Mouse (Mus musculus) midbrain, embryonic 11.5 days (tissue): ENCODE measurements around the gene 9530053A07Rik. TPM values are rescaled to one million over a fixed set of nuclear protein-coding genes. Genes with fewer than 3 reads are reported as not detected.

Source experiments
- ATAC-seq: fragments of 200-750 bp; cut with Nextera tagmentation; 2 replicates; pipeline ENCODE4 v1.8.0; 2017; ENCODE audit warnings: moderate TSS enrichment, moderate library complexity; ENCODE audit not compliant: low FRiP score
- DNase-seq: peaks from one replicate; pipeline ENCODE4 v3.0.0; 2015; ENCODE audit warnings: low spot score; ENCODE audit errors: missing footprints
- H3K27ac ChIP-seq: fragments of 300-500 bp; sonication (generic); 2 replicates; pipeline ENCODE4 v1.5.1; 2014; ENCODE audit warnings: low read depth, low read length
- H3K27me3 ChIP-seq: fragments of 300-500 bp; sonication (generic); 2 replicates; pipeline ENCODE4 v1.6.1; 2014; ENCODE audit warnings: mild to moderate bottlenecking, low read length, moderate library complexity, mixed read lengths; ENCODE audit not compliant: control insufficient read depth, insufficient read depth
- H3K36me3 ChIP-seq: fragments of 300-500 bp; sonication (generic); 2 replicates; pipeline ENCODE4 v1.6.1; 2014; ENCODE audit warnings: mild to moderate bottlenecking, low read length, moderate library complexity, mixed read lengths; ENCODE audit not compliant: control insufficient read depth, insufficient read depth
- H3K4me1 ChIP-seq: fragments of 300-500 bp; sonication (generic); 2 replicates; pipeline ENCODE4 v1.6.1; 2014; ENCODE audit warnings: low read length; ENCODE audit not compliant: control insufficient read depth, insufficient read depth
- H3K4me2 ChIP-seq: fragments of 300-500 bp; sonication (generic); 2 replicates; pipeline ENCODE4 v1.6.1; 2014; ENCODE audit warnings: mild to moderate bottlenecking, moderate library complexity
- H3K4me3 ChIP-seq: fragments of 300-500 bp; sonication (generic); 2 replicates; pipeline ENCODE4 v1.5.1; 2014; ENCODE audit warnings: low read depth, low read length
- H3K9ac ChIP-seq: fragments of 300-500 bp; sonication (generic); 2 replicates; pipeline ENCODE4 v1.6.1; 2014; ENCODE audit warnings: low read length
- H3K9me3 ChIP-seq: fragments of 300-500 bp; sonication (generic); 2 replicates; pipeline ENCODE4 v1.6.1; 2016; ENCODE audit warnings: low read length; ENCODE audit not compliant: control insufficient read depth
- WGBS: fragments of 180-500 bp; shearing (Covaris S2); extraction: QIAGEN DNeasy Blood & Tissue Kit; methylation state at CpG from one replicate; pipeline ENCODE4 v1.1.7; 2014; 5-methylcytosine and 5-hydroxymethylcytosine counted together
- polyA plus RNA-seq: library from polyadenylated mRNA; unstranded; fragments of >200 nt; fragmentation: Nextera tagmentation; extraction: Ambion mirVana; gene quantifications from 2 replicates; pipeline ENCODE4 v1.2.1, GENCODE M21; 2014

The 9530053A07Rik gene
- polyA plus RNA-seq, 1 experiment from 2014 or later: 0.08 TPM

DNA sequence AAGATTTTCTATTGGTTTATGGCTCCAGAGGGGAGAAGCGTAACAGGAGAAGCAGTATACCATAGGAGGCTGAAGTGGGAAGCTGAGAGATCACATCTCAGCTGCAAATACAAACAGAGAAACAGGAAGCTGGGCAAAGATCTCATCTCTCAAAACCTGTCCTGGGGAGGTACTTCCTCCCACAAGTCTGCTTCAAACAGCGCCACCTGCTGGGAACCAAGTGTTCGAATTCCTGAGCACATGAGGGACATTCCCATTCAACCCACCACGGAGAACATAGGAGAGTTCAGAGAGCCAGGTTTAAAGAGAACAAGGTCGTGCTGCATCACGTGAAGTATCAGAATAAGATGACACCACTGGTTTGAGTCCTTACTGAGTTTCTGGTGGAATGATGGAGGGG is 36.1 kb downstream of the 9530053A07Rik start:
- no peaks in the 10 kb centered on the region for H3K36me3 ChIP-seq
- H3K9ac ChIP-seq: no peak overlapping the region
- H3K9me3 ChIP-seq: no peaks in the 10 kb centered on the region
- no peak overlapping the region for H3K4me2 ChIP-seq
- DNase-seq (no peak), ATAC-seq (no peak)
- H3K27me3 ChIP-seq: no peaks in the 10 kb centered on the region
- H3K4me1 ChIP-seq: peaks cover 8% of the 10 kb centered on the region
- no peak overlapping the region for H3K4me3 ChIP-seq
- no peak overlapping the region for H3K27ac ChIP-seq
- 73% methylated on average over 6 of the region's 6 CpGs for WGBS

DNA sequence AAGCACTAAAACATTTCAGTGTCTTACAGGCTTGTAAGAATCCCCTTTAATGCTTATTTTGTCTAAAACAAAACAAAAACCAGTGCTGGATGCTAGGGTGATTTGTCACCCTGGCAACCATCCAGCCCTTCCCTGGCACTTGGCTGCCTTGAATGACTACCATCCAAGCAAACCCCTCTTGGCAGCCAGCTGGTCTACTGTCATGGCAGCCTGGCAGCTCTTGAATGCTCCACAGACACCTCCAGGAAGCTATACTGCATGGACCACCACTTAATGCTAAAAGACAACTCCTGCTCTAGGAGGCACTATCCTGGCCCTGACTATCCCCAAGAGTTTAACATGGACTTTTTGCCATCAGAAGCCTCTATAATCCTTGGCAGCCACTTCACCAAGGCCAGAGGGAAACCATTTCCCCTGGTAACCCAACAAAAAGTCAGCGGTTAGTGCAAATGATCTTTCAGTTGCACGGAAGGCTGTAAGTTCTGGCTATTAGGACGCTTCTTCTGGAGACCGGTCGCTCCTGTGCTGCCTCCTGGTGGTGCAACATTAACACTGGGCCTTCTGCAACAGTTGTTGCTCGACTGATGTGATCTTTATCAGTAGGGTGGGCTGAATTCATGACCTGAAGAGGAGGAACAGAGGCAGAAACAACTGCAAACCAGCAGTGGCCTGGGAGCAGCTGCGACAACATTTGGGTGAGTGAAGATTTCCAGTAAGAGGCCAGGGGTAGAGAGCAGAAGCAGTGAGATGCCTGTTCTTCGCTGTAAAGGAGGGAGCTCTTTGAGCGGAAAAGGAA is 39.3 kb downstream of the 9530053A07Rik start:
- Histone ChIP-seq H3K9ac (peak overlapping the region; percentile 64), H3K4me2 (peak overlapping the region; percentile 78), H3K4me1 (peaks cover 17% of the 10 kb centered on the region), H3K27ac (no peak overlapping the region; the same call in 1 of the 2 replicates), H3K4me3 (peak overlapping the region; percentile 65), H3K36me3 (no peaks in the 10 kb centered on the region), H3K27me3 (no peaks in the 10 kb centered on the region), H3K9me3 (no peaks in the 10 kb centered on the region)
- 15% methylated on average over 9 of the region's 9 CpGs for WGBS
- DNase-seq (peak; percentile 93), ATAC-seq (no peak)

DNA sequence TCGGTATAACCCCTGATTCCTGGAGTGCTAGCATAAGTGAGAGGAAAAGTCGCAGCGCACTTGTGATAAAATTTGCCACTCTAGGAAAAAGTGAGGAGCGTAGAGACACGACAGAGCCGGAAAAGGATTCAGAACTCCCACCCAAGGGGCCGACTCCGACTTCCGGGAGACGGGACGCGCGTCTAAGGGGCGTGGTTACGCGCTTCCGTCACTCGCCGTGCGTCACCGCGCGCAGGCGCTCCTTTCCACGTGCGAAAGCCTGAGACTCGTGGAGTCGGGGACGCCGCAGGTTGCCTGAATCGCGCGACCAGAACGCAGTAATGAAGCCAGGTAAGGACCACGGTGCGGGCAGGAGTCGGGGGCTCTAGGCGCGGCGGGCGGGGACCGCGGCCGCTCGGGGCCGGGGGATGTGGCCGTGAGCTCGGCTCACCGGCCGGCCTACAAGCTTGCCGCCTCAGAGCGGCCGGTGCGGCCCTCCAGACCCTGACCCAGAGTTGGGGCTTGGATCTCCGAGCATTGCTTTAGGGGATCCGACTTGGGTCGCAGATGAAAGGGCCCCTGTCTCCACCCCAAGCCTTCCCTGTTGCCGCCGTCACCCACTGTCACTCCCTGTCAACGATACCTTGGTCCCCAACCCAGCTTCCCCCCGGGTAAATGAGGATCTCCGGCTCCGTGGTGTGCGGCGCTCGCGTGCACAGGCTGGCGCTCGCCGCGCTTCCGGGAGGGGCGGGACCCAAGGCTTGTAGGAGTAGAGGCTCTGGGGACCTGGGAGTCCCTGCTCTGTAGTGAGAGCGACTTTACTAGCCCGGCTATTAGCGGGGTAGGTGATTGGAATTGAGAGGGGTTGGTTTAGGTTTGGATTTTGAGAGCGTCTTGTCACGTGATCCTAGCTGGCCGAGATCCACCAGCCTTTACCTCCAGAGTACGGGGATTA is 40.5 kb downstream of the 9530053A07Rik start, which contains the start of gene Fbl:
Gene Fbl, plus strand, starts transcription at position 222 of the 934 bp plus-strand sequence.
- WGBS: under 1% methylated on average over 80 of the region's 80 CpGs
- peak; percentile 94 for ATAC-seq
- peak within 1 kb of the TSS; percentile 78 for H3K4me2 ChIP-seq
- H3K27ac ChIP-seq: peak within 1 kb of the TSS; percentile 63
- H3K36me3 ChIP-seq: no peaks in the 10 kb centered on the region
- H3K4me3 ChIP-seq: peak within 1 kb of the TSS; percentile 65
- peak within 1 kb of the TSS; percentile 77 for H3K9ac ChIP-seq
- DNase-seq: peak; percentile 100
- H3K9me3 ChIP-seq: no peaks in the 10 kb centered on the region
- H3K4me1 ChIP-seq: peaks cover 17% of the 10 kb centered on the region
- no peaks in the 10 kb centered on the region for H3K27me3 ChIP-seq

DNA sequence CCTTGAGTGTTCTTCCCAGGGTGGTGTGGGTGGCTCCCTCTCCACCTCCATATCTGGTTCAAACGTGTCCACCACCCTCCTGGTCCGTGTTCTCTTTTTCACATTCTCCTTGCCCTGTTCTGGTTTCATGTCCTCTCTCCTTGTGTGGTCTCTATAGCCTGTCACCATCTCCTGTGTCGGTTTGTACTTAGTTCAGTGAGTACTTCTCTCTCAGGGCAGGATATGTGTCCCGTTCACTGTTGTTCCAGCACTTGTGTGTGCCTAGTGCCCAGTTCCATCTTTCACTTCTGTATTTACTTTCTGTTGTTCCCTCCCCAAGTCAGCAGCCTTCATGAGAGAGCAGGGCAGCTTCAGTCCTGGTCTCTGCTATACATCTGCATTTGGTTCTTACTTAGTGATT is 46.1 kb downstream of the 9530053A07Rik start:
- H3K4me3 ChIP-seq: no peak overlapping the region
- no peak overlapping the region for H3K4me2 ChIP-seq
- no peaks in the 10 kb centered on the region for H3K27me3 ChIP-seq
- peaks cover 5% of the 10 kb centered on the region; the same call in 1 of the 2 replicates for H3K36me3 ChIP-seq
- no peak for ATAC-seq
- H3K4me1 ChIP-seq: peaks cover 10% of the 10 kb centered on the region
- WGBS: 82% methylated on average over 4 of the region's 4 CpGs
- H3K9ac ChIP-seq: no peak overlapping the region
- no peaks in the 10 kb centered on the region for H3K9me3 ChIP-seq
- H3K27ac ChIP-seq: no peak overlapping the region
- DNase-seq: no peak

DNA sequence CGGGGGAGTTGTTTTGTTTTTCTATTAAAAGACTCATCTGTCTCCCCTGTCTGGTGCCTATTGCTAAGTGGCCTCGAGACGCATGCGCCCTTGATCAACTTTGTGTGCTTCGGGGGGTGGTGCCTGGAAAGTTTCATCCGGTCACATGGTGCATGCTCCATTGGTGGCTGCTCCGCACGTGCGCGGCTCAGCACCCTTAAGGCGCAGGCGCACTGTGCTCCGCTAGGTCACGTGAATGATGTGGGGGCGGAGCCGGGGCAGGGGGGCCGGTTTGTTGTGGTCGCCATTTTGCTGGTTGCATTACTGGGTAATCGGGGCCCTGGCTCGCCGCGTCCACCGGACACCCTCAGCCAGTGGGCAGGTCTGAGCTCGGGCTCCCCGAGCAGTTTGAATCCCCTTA is 50.0 kb downstream of the 9530053A07Rik start, which contains the start of gene Dyrk1b:
Gene Dyrk1b, plus strand, starts transcription at position 242 of the 400 bp plus-strand sequence.
- 1% methylated on average over 25 of the region's 25 CpGs for WGBS
- H3K36me3 ChIP-seq: peaks cover 28% of the 10 kb centered on the region
- peak; percentile 86 for ATAC-seq

DNA sequence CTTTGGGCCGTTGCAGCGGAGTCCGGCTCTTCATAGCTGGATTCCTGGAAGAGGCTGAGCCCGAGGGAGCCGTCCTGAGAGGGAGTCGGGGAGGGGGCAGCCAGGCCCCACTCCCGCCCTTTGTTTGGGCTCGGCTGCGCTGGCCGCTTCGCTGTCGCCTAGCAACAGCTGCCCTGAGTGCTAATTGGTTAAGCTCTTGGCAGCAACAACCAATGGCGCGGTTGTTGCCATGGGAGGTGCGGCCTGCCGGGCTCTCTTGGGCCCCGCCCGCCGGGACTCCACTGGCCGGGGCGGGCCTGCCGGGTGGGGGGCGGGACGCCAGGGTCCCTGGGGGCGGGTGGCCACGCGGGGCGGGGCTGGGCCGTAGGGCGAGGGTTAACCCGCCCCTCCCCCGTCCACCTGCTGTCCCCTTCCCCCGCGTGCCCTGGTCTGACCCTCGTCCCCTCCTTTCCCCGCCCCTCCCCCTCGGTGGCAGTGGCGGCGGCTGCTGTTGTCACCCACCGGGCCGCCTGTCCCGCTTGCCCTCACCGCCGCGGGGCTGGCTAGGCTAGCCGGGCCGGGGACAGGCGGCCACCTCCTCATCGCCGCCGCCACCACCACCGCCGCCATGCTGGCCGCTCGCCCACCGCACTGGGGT is 50.6 kb downstream of the 9530053A07Rik start:
- peaks cover 35% of the 10 kb centered on the region for H3K36me3 ChIP-seq

More for the DNA sequence above, 50.0 kb downstream of the 9530053A07Rik start, which contains the start of gene Dyrk1b:
- peak within 1 kb of the TSS; percentile 81 for H3K4me2 ChIP-seq
- peak within 1 kb of the TSS; percentile 93 for H3K27ac ChIP-seq
- peak; percentile 100 for DNase-seq
- H3K4me3 ChIP-seq: peak within 1 kb of the TSS; percentile 93
- H3K9ac ChIP-seq: peak within 1 kb of the TSS; percentile 98
- peaks cover 10% of the 10 kb centered on the region for H3K4me1 ChIP-seq
- H3K9me3 ChIP-seq: no peaks in the 10 kb centered on the region
- H3K27me3 ChIP-seq: no peaks in the 10 kb centered on the region

DNA sequence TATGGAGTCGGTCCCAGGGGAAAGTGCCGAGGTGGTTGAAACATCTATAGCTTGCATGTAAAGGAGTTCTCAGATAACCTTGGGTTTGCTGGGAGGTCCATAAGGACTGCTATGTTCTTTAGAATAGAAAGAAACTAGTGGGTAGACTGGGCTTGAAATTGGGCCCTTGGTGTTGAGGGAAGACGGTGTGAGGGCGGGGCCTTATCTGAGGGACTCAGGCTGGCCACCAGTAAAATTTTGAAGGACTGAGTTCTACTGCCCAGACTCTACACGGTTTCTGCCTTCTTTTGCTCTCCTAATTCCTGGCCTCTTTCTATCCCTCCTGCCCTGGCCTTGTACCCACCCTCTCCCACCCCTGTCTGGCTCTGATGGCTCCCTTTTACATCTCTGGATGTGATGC is 51.6 kb downstream of the 9530053A07Rik start:
- peak overlapping the region; percentile 93 for H3K4me3 ChIP-seq
- H3K4me1 ChIP-seq: peaks cover 10% of the 10 kb centered on the region
- H3K27ac ChIP-seq: no peak overlapping the region; the same call in 1 of the 2 replicates
- H3K36me3 ChIP-seq: peaks cover 44% of the 10 kb centered on the region
- DNase-seq (no peak), ATAC-seq (no peak)
- no peaks in the 10 kb centered on the region for H3K27me3 ChIP-seq
- H3K4me2 ChIP-seq: peak overlapping the region; percentile 81
- H3K9ac ChIP-seq: peak overlapping the region; percentile 98
- H3K9me3 ChIP-seq: no peaks in the 10 kb centered on the region
- 75% methylated on average over 5 of the region's 5 CpGs for WGBS

More for the DNA sequence above, 50.6 kb downstream of the 9530053A07Rik start:
- H3K27me3 ChIP-seq: no peaks in the 10 kb centered on the region
- H3K9me3 ChIP-seq: no peaks in the 10 kb centered on the region
- ATAC-seq: peak; percentile 96
- peak overlapping the region; percentile 93 for H3K4me3 ChIP-seq
- H3K27ac ChIP-seq: peak overlapping the region; percentile 93
- DNase-seq: peak; percentile 98
- H3K9ac ChIP-seq: peak overlapping the region; percentile 98
- H3K4me2 ChIP-seq: peak overlapping the region; percentile 81
- H3K4me1 ChIP-seq: peaks cover 10% of the 10 kb centered on the region
- WGBS: under 1% methylated on average over 42 of the region's 56 CpGs

DNA sequence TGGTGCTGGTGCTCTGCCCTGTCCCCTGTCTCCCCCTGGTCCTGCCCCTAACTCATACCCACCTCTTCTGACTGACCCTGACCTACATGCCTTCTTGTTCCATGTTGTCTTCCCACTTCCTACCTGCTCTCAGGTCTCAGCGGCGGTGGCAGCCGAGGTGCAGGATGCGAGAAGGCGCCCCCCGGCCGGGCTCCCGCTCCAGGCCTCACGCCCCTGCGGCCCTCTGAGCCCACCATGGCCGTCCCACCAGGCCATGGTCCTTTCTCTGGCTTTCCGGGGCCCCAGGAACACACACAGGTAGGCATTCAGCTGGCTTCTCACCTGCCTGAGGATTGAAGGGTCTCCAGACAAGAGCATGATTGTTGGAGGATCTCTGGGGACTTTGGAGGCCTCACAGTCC is 52.1 kb downstream of the 9530053A07Rik start:
- H3K9me3 ChIP-seq: no peaks in the 10 kb centered on the region
- peak overlapping the region; percentile 93; the same call in 1 of the 2 replicates for H3K4me3 ChIP-seq
- no peaks in the 10 kb centered on the region for H3K27me3 ChIP-seq
- no peak overlapping the region for H3K27ac ChIP-seq
- ATAC-seq (no peak), DNase-seq (no peak)
- H3K36me3 ChIP-seq: peaks cover 44% of the 10 kb centered on the region
- peaks cover 10% of the 10 kb centered on the region for H3K4me1 ChIP-seq
- H3K9ac ChIP-seq: no peak overlapping the region; the same call in 1 of the 2 replicates
- peak overlapping the region; percentile 81; the same call in 1 of the 2 replicates for H3K4me2 ChIP-seq
- whole genome bisulfite sequencing: 97% methylated on average over 12 of the region's 12 CpGs
